7 mouse cellular contexts compared by ENCODE assay signal in the genomic region with DNA sequence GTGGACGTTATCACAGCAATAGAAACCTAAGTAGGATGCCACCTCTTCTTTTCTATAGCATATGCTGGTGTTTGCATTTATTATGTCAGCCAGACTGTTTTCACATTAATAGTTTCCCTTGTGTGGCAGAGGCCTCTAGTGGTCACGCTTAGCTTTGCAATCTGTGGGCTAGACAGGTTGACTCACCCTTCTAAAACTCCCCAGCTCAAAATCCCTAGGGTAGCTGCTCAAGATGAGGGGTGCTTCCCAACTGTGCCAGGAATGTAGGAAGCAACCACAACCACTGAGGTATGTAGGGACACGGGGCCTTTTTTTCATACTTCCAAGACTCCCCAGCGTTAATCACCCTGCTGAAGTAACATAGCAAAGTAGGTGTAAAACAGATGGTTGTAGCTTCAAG.
DNase-seq lines count a peak whose midpoint lies in the region; TF ChIP-seq lines count a peak whose summit lies in the region.

No protein-coding gene starts in this region.

- no peaks in the 10 kb centered on the region for H3K27me3 ChIP-seq in C2C12 (ENCODE audit: control insufficient read depth, insufficient read depth, insufficient read length)
- no peaks in the 10 kb centered on the region for H3K27me3 ChIP-seq in limb, embryonic 10.5 days (ENCODE audit: low read depth, poor library complexity, severe bottlenecking)

- H3ac ChIP-seq in C2C12 (ENCODE audit: control insufficient read depth, insufficient read length, low read depth), result no peak overlapping the region

- peak; percentile 64 for DNase-seq in 416B (ENCODE audit: low read depth)
- peak; percentile 60 for DNase-seq in induced T-regulatory cell, adult 2 months (ENCODE audit: low read depth)
- peak; percentile 32 for DNase-seq in limb, embryonic 10.5 days (ENCODE audit: low spot score)
- peak; percentile 61 to 71 for DNase-seq in right cerebral cortex, adult 2 months (ENCODE audit: low spot score in 2 of 2)

- TF ChIP-seq CTCF in C2C12 (IDR thresholded peaks at IDR 0.05; ENCODE audit: control insufficient read depth, insufficient read depth, insufficient read length), result peak; percentile 46
- peak; percentile 33; the same call in 1 of the 2 replicates for TF ChIP-seq CTCF in bone marrow macrophage, adult 2 months (IDR thresholded peaks at IDR 0.05; ENCODE audit: low read depth, low read length)
- peak; percentile 55; the same call in 1 of the 2 replicates for TF ChIP-seq CTCF in embryonic fibroblast, embryonic 13.5 days (IDR thresholded peaks at IDR 0.05; ENCODE audit: borderline replicate concordance, insufficient read depth, low read length)

- no peak overlapping the region for H3K27ac ChIP-seq in bone marrow macrophage, adult 2 months (ENCODE audit: insufficient read depth, low read depth, low read length)
- H3K27ac ChIP-seq in embryonic fibroblast, embryonic 13.5 days (ENCODE audit: insufficient read depth, low read length), result no peak overlapping the region
- H3K27ac ChIP-seq in limb, embryonic 10.5 days, result no peak overlapping the region

- H3K4me1 ChIP-seq in bone marrow macrophage, adult 2 months (ENCODE audit: control insufficient read depth, insufficient read depth, low read length), result peaks cover 4% of the 10 kb centered on the region
- peaks cover 9% of the 10 kb centered on the region for H3K4me1 ChIP-seq in embryonic fibroblast, embryonic 13.5 days (ENCODE audit: control insufficient read depth, insufficient read depth, low read length)
- no peaks in the 10 kb centered on the region for H3K4me1 ChIP-seq in limb, embryonic 10.5 days

- H3K9me3 ChIP-seq in limb, embryonic 10.5 days (replicated peaks), result no peaks in the 10 kb centered on the region

- no peak overlapping the region for H3K4me3 ChIP-seq in C2C12 (ENCODE audit: insufficient read depth, poor library complexity, severe bottlenecking)
- H3K4me3 ChIP-seq in bone marrow macrophage, adult 2 months (ENCODE audit: insufficient read depth, low read length), result no peak overlapping the region
- H3K4me3 ChIP-seq in embryonic fibroblast, embryonic 13.5 days (ENCODE audit: insufficient read depth, low read length), result no peak overlapping the region
- no peak overlapping the region for H3K4me3 ChIP-seq in limb, embryonic 10.5 days

- whole genome bisulfite sequencing in limb, embryonic 10.5 days, result 40% methylated on average over 4 of the region's 4 CpGs

- no peaks in the 10 kb centered on the region for H3K79me2 ChIP-seq in C2C12 (ENCODE audit: control insufficient read depth, insufficient read depth)

- H3K79me3 ChIP-seq in C2C12 (ENCODE audit: low read depth), result no peaks in the 10 kb centered on the region

- TF ChIP-seq POLR2A in bone marrow macrophage, adult 2 months (IDR thresholded peaks at IDR 0.05; ENCODE audit: borderline replicate concordance, low read depth, low read length), result no peak
- no peak for TF ChIP-seq POLR2A in embryonic fibroblast, embryonic 13.5 days (IDR thresholded peaks at IDR 0.05; ENCODE audit: low read depth, low read length)

- H3K36me3 ChIP-seq in C2C12 (ENCODE audit: control insufficient read depth, insufficient read depth), result no peaks in the 10 kb centered on the region
- H3K36me3 ChIP-seq in limb, embryonic 10.5 days, result peaks cover 5% of the 10 kb centered on the region; the same call in 1 of the 2 replicates

TF ChIP-seq in C2C12, 6 proteins besides CTCF, POLR2A, EP300 and RAD21:
- TF ChIP-seq FOSL1 (IDR thresholded peaks at IDR 0.05; ENCODE audit: insufficient read depth, low read length, poor library complexity, severe bottlenecking) (peak; percentile 36), MAX (IDR thresholded peaks at IDR 0.05) (peak; percentile 15), USF1 (IDR thresholded peaks at IDR 0.05; ENCODE audit: low read depth) (no peak), MYOG (IDR thresholded peaks at IDR 0.05; ENCODE audit: control insufficient read depth, extremely low read depth, insufficient read length) (no peak), CEBPB (IDR thresholded peaks at IDR 0.05; ENCODE audit: low read depth) (no peak)
